Mouse (Mus musculus): ENCODE results near the gene Ebna1bp2.
A peak's percentile ranks its signal among the peaks of the same experiment; 100 is the strongest.

Gene Ebna1bp2

GRCm38 (mm10) chr4:118620279-118620966 lies at the start of gene Ebna1bp2, which contains the start of gene Cfap57:
TSS of gene Ebna1bp2 (plus strand) at chr4:118620799.
TSS of gene Cfap57 (minus strand) at chr4:118620777.
- DNase-seq, result peak; percentile 76 to 87

GRCm38 (mm10) chr4:118571441-118571840 lies 49.2 kb upstream of the Ebna1bp2 start:
- no peak for DNase-seq

GRCm38 (mm10) chr4:118576097-118576496 lies 44.5 kb upstream of the Ebna1bp2 start:
- DNase-seq, result peak; percentile 15 to 31

GRCm38 (mm10) chr4:118579313-118579712 lies 41.3 kb upstream of the Ebna1bp2 start:
- DNase-seq, result no peak

- DNase-seq, result no peak
Measured at GRCm38 (mm10) chr4:118581508-118581907, 39.1 kb upstream of the Ebna1bp2 start.

- DNase-seq, result no peak
Measured at GRCm38 (mm10) chr4:118582629-118583028, 38.0 kb upstream of the Ebna1bp2 start.

GRCm38 (mm10) chr4:118589053-118589732 lies 31.4 kb upstream of the Ebna1bp2 start:
- no peak for DNase-seq

GRCm38 (mm10) chr4:118589733-118590130 lies 30.9 kb upstream of the Ebna1bp2 start:
- DNase-seq, result no peak

- DNase-seq, result no peak
Measured at GRCm38 (mm10) chr4:118604065-118604464, 16.5 kb upstream of the Ebna1bp2 start.

GRCm38 (mm10) chr4:118609836-118610235 lies 10.8 kb upstream of the Ebna1bp2 start:
- DNase-seq, result no peak

- DNase-seq, result peak in 1 of 2 experiments; percentile 16
Measured at GRCm38 (mm10) chr4:118612619-118613018, 8.0 kb upstream of the Ebna1bp2 start.

GRCm38 (mm10) chr4:118615412-118615811 lies 5.2 kb upstream of the Ebna1bp2 start:
- no peak for DNase-seq

- DNase-seq, result no peak
Measured at GRCm38 (mm10) chr4:118620967-118621320, 345 bp downstream of the Ebna1bp2 start.

GRCm38 (mm10) chr4:118621781-118622180 lies 1.2 kb downstream of the Ebna1bp2 start:
- no peak for DNase-seq

GRCm38 (mm10) chr4:118630261-118630660 lies 9.7 kb downstream of the Ebna1bp2 start:
- no peak for DNase-seq

GRCm38 (mm10) chr4:118642346-118643190 lies 22.0 kb downstream of the Ebna1bp2 start:
- no peak for DNase-seq

- DNase-seq, result peak in 1 of 2 experiments; percentile 6
Measured at GRCm38 (mm10) chr4:118645234-118645633, 24.6 kb downstream of the Ebna1bp2 start.

GRCm38 (mm10) chr4:118658652-118659051 lies 38.1 kb downstream of the Ebna1bp2 start, which contains the start of gene Olfr62:
TSS of gene Olfr62 (plus strand) at chr4:118658952.
- DNase-seq, result no peak

All from thymus, adult 18-20 months (tissue).